Mouse (Mus musculus): ENCODE measurements around the gene Gpr83. TPM values are rescaled to one million over a fixed set of nuclear protein-coding genes. Genes with fewer than 3 reads are reported as not detected.

Gpr83 gene
- polyA plus RNA-seq, 1 experiment from 2014 or later = 0.20 TPM

- Histone ChIP-seq H3K4me2 (ENCODE audit: low read depth, low read length, severe bottlenecking) (no peak overlapping the region), H3K4me1 (replicated peaks; ENCODE audit: control insufficient read depth, insufficient read depth, low read length) (no peaks in the 10 kb centered on the region; the same call in 1 of the 2 replicates), H3K9me3 (ENCODE audit: control insufficient read depth, low read length) (no peaks in the 10 kb centered on the region), H3K27ac (ENCODE audit: low read depth, low read length) (no peak overlapping the region), H3K9ac (ENCODE audit: low read length) (no peak overlapping the region), H3K4me3 (ENCODE audit: low read depth, low read length) (no peak overlapping the region), H3K36me3 (ENCODE audit: control insufficient read depth, insufficient read depth, low read length) (no peaks in the 10 kb centered on the region), H3K27me3 (ENCODE audit: control insufficient read depth, insufficient read depth, low read length) (peaks cover 23% of the 10 kb centered on the region)
- ATAC-seq (replicated peaks; ENCODE audit: low FRiP score) = no peak
- 80% methylated on average over 3 of the region's 3 CpGs for WGBS
- DNase-seq (ENCODE audit: low spot score) = no peak
These were observed 1.2 kb upstream of the Gpr83 start for GRCm38 (mm10) chr9:14858782-14859181.

GRCm38 (mm10) chr9:14863126-14863525, 3.1 kb downstream of the Gpr83 start:
- H3K27me3 ChIP-seq (ENCODE audit: control insufficient read depth, insufficient read depth, low read length) = peaks cover 23% of the 10 kb centered on the region
- H3K4me2 ChIP-seq (ENCODE audit: low read depth, low read length, severe bottlenecking) = no peak overlapping the region
- WGBS = 87% methylated on average over 3 of the region's 3 CpGs
- DNase-seq (ENCODE audit: low spot score) (no peak), ATAC-seq (replicated peaks; ENCODE audit: low FRiP score) (no peak)
- no peak overlapping the region for H3K4me3 ChIP-seq (ENCODE audit: low read depth, low read length)
- no peaks in the 10 kb centered on the region; the same call in 1 of the 2 replicates for H3K4me1 ChIP-seq (replicated peaks; ENCODE audit: control insufficient read depth, insufficient read depth, low read length)
- H3K9me3 ChIP-seq (ENCODE audit: control insufficient read depth, low read length) = no peaks in the 10 kb centered on the region
- H3K36me3 ChIP-seq (ENCODE audit: control insufficient read depth, insufficient read depth, low read length) = no peaks in the 10 kb centered on the region
- H3K27ac ChIP-seq (ENCODE audit: low read depth, low read length) = no peak overlapping the region
- H3K9ac ChIP-seq (ENCODE audit: low read length) = no peak overlapping the region

GRCm38 (mm10) chr9:14864726-14865125, 4.7 kb downstream of the Gpr83 start:
- DNase-seq (ENCODE audit: low spot score) = no peak
- Histone ChIP-seq H3K9me3 (ENCODE audit: control insufficient read depth, low read length) (no peaks in the 10 kb centered on the region), H3K4me1 (replicated peaks; ENCODE audit: control insufficient read depth, insufficient read depth, low read length) (no peaks in the 10 kb centered on the region; the same call in 1 of the 2 replicates), H3K4me3 (ENCODE audit: low read depth, low read length) (no peak overlapping the region), H3K4me2 (ENCODE audit: low read depth, low read length, severe bottlenecking) (no peak overlapping the region), H3K36me3 (ENCODE audit: control insufficient read depth, insufficient read depth, low read length) (no peaks in the 10 kb centered on the region), H3K9ac (ENCODE audit: low read length) (no peak overlapping the region), H3K27ac (ENCODE audit: low read depth, low read length) (no peak overlapping the region), H3K27me3 (ENCODE audit: control insufficient read depth, insufficient read depth, low read length) (peaks cover 12% of the 10 kb centered on the region)
- 84% methylated on average over 9 of the region's 9 CpGs for WGBS
- no peak for ATAC-seq (replicated peaks; ENCODE audit: low FRiP score)

DNA sequence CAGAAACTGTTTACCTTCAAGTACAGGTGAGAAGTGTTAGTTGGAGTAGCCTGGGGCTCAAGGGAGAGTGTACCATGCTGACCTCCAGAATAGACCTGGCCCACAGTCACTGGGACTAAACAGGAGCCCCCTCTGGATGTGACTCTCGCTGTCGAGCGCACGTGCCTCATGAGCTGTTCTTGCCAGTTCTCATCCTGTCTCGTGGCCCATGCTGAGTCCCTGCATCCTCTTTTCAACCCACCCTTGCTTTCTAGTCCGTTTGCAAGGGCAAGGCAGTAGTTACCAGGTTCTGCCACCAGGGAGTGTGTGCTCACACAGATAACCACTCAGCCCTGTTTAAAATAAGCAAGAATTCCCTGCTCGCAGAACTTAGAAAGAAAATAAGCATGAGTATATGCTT, 6.9 kb downstream of the Gpr83 start:
- no peaks in the 10 kb centered on the region for H3K9me3 ChIP-seq (ENCODE audit: control insufficient read depth, low read length)
- WGBS = 39% methylated on average over 7 of the region's 7 CpGs
- no peak overlapping the region for H3K4me2 ChIP-seq (ENCODE audit: low read depth, low read length, severe bottlenecking)
- H3K9ac ChIP-seq (ENCODE audit: low read length) = no peak overlapping the region
- ATAC-seq (replicated peaks; ENCODE audit: low FRiP score) (peak; percentile 33; the same call in 1 of the 2 replicates), DNase-seq (ENCODE audit: low spot score) (peak; percentile 53)
- no peaks in the 10 kb centered on the region for H3K4me1 ChIP-seq (replicated peaks; ENCODE audit: control insufficient read depth, insufficient read depth, low read length)
- H3K36me3 ChIP-seq (ENCODE audit: control insufficient read depth, insufficient read depth, low read length) = no peaks in the 10 kb centered on the region
- H3K4me3 ChIP-seq (ENCODE audit: low read depth, low read length) = no peak overlapping the region
- H3K27ac ChIP-seq (ENCODE audit: low read depth, low read length) = no peak overlapping the region
- no peaks in the 10 kb centered on the region for H3K27me3 ChIP-seq (ENCODE audit: control insufficient read depth, insufficient read depth, low read length)

GRCm38 (mm10) chr9:14868326-14868725, 8.3 kb downstream of the Gpr83 start:
- no peaks in the 10 kb centered on the region for H3K9me3 ChIP-seq (ENCODE audit: control insufficient read depth, low read length)
- DNase-seq (ENCODE audit: low spot score) (peak; percentile 21), ATAC-seq (replicated peaks; ENCODE audit: low FRiP score) (no peak)
- H3K4me1 ChIP-seq (replicated peaks; ENCODE audit: control insufficient read depth, insufficient read depth, low read length) = peaks cover 5% of the 10 kb centered on the region; the same call in 1 of the 2 replicates
- no peak overlapping the region for H3K27ac ChIP-seq (ENCODE audit: low read depth, low read length)
- H3K36me3 ChIP-seq (ENCODE audit: control insufficient read depth, insufficient read depth, low read length) = no peaks in the 10 kb centered on the region
- WGBS = 93% methylated on average over 8 of the region's 8 CpGs
- no peak overlapping the region for H3K4me2 ChIP-seq (ENCODE audit: low read depth, low read length, severe bottlenecking)
- H3K27me3 ChIP-seq (ENCODE audit: control insufficient read depth, insufficient read depth, low read length) = no peaks in the 10 kb centered on the region
- no peak overlapping the region for H3K4me3 ChIP-seq (ENCODE audit: low read depth, low read length)
- no peak overlapping the region for H3K9ac ChIP-seq (ENCODE audit: low read length)

DNA sequence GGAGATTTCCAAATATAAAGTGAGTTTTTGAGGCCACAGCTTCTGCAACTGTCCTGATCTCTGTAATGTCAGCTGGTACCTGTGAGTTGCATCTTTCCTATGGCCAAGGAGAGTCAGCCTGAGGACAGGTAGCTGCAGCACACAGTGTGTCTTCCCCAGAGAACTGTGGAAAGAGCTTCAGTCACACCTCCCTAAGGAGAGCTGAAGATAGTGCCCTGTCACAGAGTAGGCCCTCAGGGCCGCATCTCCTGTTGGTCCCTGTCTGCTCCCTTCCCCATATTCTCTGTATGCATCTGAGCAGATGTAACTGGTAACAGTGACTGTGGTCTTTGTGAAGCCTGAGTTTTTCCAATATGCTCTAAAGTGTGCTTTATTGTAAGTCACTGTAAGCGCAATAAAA, 10.4 kb downstream of the Gpr83 start:
- Histone ChIP-seq H3K27me3 (ENCODE audit: control insufficient read depth, insufficient read depth, low read length) (no peaks in the 10 kb centered on the region), H3K9ac (ENCODE audit: low read length) (no peak overlapping the region), H3K4me2 (ENCODE audit: low read depth, low read length, severe bottlenecking) (no peak overlapping the region), H3K27ac (ENCODE audit: low read depth, low read length) (no peak overlapping the region), H3K9me3 (ENCODE audit: control insufficient read depth, low read length) (no peaks in the 10 kb centered on the region), H3K36me3 (ENCODE audit: control insufficient read depth, insufficient read depth, low read length) (no peaks in the 10 kb centered on the region), H3K4me1 (replicated peaks; ENCODE audit: control insufficient read depth, insufficient read depth, low read length) (peaks cover 5% of the 10 kb centered on the region; the same call in 1 of the 2 replicates), H3K4me3 (ENCODE audit: low read depth, low read length) (no peak overlapping the region)
- WGBS = 89% methylated on average over 2 of the region's 2 CpGs
- ATAC-seq (replicated peaks; ENCODE audit: low FRiP score) (no peak), DNase-seq (ENCODE audit: low spot score) (peak; percentile 20)

GRCm38 (mm10) chr9:14870802-14871201, 10.8 kb downstream of the Gpr83 start:
- no peak overlapping the region for H3K27ac ChIP-seq (ENCODE audit: low read depth, low read length)
- no peaks in the 10 kb centered on the region for H3K36me3 ChIP-seq (ENCODE audit: control insufficient read depth, insufficient read depth, low read length)

DNA sequence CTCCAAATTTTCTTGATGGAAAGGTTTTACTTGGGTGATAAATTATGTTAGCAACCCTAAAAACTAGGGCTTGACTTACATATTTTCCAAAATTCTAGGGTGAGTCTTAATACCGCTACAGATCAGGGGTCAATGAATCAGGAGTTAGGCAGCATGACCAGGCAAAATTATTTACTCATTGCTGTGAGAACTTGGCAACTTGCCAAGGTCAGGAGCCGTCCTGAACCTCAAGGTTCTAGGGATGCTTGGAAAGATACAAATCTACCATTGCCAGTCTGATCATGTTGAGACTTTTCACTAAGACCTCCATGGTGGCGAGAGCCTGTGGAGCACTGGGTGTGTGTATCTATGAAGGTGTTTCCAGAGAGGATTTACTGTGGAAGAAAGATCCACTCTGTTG, 11.5 kb downstream of the Gpr83 start:
- DNase-seq (ENCODE audit: low spot score) = peak; percentile 20
- no peak for ATAC-seq (replicated peaks; ENCODE audit: low FRiP score)
- no peaks in the 10 kb centered on the region for H3K27me3 ChIP-seq (ENCODE audit: control insufficient read depth, insufficient read depth, low read length)
- H3K9ac ChIP-seq (ENCODE audit: low read length) = no peak overlapping the region
- WGBS = 77% methylated on average over 3 of the region's 3 CpGs
- H3K9me3 ChIP-seq (ENCODE audit: control insufficient read depth, low read length) = no peaks in the 10 kb centered on the region
- H3K27ac ChIP-seq (ENCODE audit: low read depth, low read length) = no peak overlapping the region
- no peak overlapping the region for H3K4me3 ChIP-seq (ENCODE audit: low read depth, low read length)
- no peak overlapping the region for H3K4me2 ChIP-seq (ENCODE audit: low read depth, low read length, severe bottlenecking)
- H3K4me1 ChIP-seq (replicated peaks; ENCODE audit: control insufficient read depth, insufficient read depth, low read length) = peaks cover 5% of the 10 kb centered on the region; the same call in 1 of the 2 replicates
- no peaks in the 10 kb centered on the region for H3K36me3 ChIP-seq (ENCODE audit: control insufficient read depth, insufficient read depth, low read length)

More at GRCm38 (mm10) chr9:14870802-14871201, 10.8 kb downstream of the Gpr83 start:
- H3K4me1 ChIP-seq (replicated peaks; ENCODE audit: control insufficient read depth, insufficient read depth, low read length) = peaks cover 5% of the 10 kb centered on the region; the same call in 1 of the 2 replicates
- ATAC-seq (replicated peaks; ENCODE audit: low FRiP score) (no peak), DNase-seq (ENCODE audit: low spot score) (peak; percentile 35)
- H3K9me3 ChIP-seq (ENCODE audit: control insufficient read depth, low read length) = no peaks in the 10 kb centered on the region
- H3K27me3 ChIP-seq (ENCODE audit: control insufficient read depth, insufficient read depth, low read length) = no peaks in the 10 kb centered on the region
- no peak overlapping the region for H3K9ac ChIP-seq (ENCODE audit: low read length)
- H3K4me2 ChIP-seq (ENCODE audit: low read depth, low read length, severe bottlenecking) = no peak overlapping the region
- WGBS = 95% methylated on average over 10 of the region's 10 CpGs
- H3K4me3 ChIP-seq (ENCODE audit: low read depth, low read length) = no peak overlapping the region

DNA sequence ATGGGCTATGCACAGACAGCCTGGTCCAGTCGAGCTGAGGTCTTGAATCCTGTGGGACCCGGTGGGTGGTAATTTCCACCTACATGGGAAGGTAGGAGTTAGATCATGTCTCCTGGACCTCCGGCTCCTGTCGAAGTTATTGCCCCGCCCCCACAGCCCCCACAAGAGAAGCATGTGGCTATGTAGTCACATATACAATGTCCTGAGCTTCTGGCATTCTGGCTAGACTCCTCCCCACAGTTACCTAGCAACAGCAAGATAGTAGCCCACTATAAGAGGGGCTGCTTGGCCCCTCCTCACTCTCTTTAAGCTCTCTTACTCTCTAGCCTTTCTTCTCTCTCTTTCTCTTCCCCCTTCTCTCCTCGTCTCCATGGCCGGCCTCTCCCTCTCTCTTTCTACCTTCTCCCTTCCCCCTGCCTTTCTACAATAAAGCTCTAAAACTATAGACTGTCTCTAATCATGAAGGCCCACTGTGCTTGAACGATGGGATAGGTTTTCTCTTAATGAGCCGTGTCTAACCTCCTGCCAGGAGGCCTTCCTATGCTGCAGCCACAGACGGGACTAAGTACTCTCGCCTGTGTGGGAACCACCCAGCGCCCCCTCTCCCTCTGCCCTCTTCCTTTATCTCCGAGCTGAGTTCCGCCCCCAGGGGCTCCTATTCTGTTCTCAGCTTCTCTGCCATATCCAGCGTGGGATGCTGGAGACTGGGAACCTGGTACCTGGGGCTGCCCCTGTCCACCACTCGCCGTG, 12.3 kb downstream of the Gpr83 start:
- DNase-seq (ENCODE audit: low spot score) = peak; percentile 60
- H3K27ac ChIP-seq (ENCODE audit: low read depth, low read length) = no peak overlapping the region

More for the DNA sequence above, 12.3 kb downstream of the Gpr83 start:
- Histone ChIP-seq H3K27me3 (ENCODE audit: control insufficient read depth, insufficient read depth, low read length) (no peaks in the 10 kb centered on the region), H3K36me3 (ENCODE audit: control insufficient read depth, insufficient read depth, low read length) (no peaks in the 10 kb centered on the region), H3K9me3 (ENCODE audit: control insufficient read depth, low read length) (no peaks in the 10 kb centered on the region), H3K9ac (ENCODE audit: low read length) (no peak overlapping the region; the same call in 1 of the 2 replicates), H3K4me3 (ENCODE audit: low read depth, low read length) (no peak overlapping the region), H3K4me2 (ENCODE audit: low read depth, low read length, severe bottlenecking) (no peak overlapping the region), H3K4me1 (replicated peaks; ENCODE audit: control insufficient read depth, insufficient read depth, low read length) (peaks cover 5% of the 10 kb centered on the region; the same call in 1 of the 2 replicates)
- ATAC-seq (replicated peaks; ENCODE audit: low FRiP score) = peak; percentile 75
- 29% methylated on average over 17 of the region's 17 CpGs for WGBS
